Mouse (Mus musculus) heart, embryonic 10.5 days (tissue): ENCODE measurements around the gene Rnf213. TPM values are rescaled to one million over a fixed set of nuclear protein-coding genes. Genes with fewer than 3 reads are reported as not detected.

ENCODE experiments used
- DNase-seq: peaks from one replicate; pipeline ENCODE4 v3.0.0-alpha.2; 2017; ENCODE audit warnings: low spot score
- H3K27ac ChIP-seq: fragments of 300-500 bp; sonication (generic); 2 replicates; pipeline ENCODE4 v1.5.1; 2016; ENCODE audit warnings: mild to moderate bottlenecking
- H3K27me3 ChIP-seq: fragments of 300-500 bp; sonication (generic); 2 replicates; pipeline ENCODE4 v1.6.1; 2016; ENCODE audit warnings: mild to moderate bottlenecking; ENCODE audit not compliant: poor library complexity, insufficient read depth, severe bottlenecking
- H3K36me3 ChIP-seq: fragments of 300-500 bp; sonication (generic); 2 replicates; pipeline ENCODE4 v1.6.1; 2016; ENCODE audit warnings: mild to moderate bottlenecking, moderate library complexity
- H3K4me1 ChIP-seq: fragments of 300-500 bp; sonication (generic); 2 replicates; pipeline ENCODE4 v1.6.1; 2016; ENCODE audit warnings: mild to moderate bottlenecking
- H3K4me3 ChIP-seq: fragments of 300-500 bp; sonication (generic); 2 replicates; pipeline ENCODE4 v1.5.1; 2016; ENCODE audit warnings: mild to moderate bottlenecking, moderate library complexity
- H3K9me3 ChIP-seq: fragments of 300-500 bp; sonication (generic); 2 replicates; pipeline ENCODE4 v1.6.1; 2016; ENCODE audit warnings: mild to moderate bottlenecking, moderate library complexity
- WGBS: fragments of 180-500 bp; shearing (Covaris S2); methylation state at CpG from one replicate; pipeline ENCODE4 v1.1.7; 2016; 5-methylcytosine and 5-hydroxymethylcytosine counted together
- microRNA counts: library from miRNA; unstranded; fragments of <30 nt; microRNA quantifications from one replicate; lab custom pipeline; 2017
- microRNA-seq: library from miRNA; unstranded; fragments of <30 nt; microRNA quantifications from one replicate; pipeline ENCODE4, GENCODE M21; 2017
- polyA plus RNA-seq: library from polyadenylated mRNA; unstranded; fragments of >200 nt; fragmentation: Nextera tagmentation; extraction: Ambion mirVana; gene quantifications from 2 replicates; pipeline ENCODE4 v1.2.1, GENCODE M21; 2016

Gene Rnf213
- polyA plus RNA-seq, 1 experiment from 2014 or later: 9.5 TPM

DNA sequence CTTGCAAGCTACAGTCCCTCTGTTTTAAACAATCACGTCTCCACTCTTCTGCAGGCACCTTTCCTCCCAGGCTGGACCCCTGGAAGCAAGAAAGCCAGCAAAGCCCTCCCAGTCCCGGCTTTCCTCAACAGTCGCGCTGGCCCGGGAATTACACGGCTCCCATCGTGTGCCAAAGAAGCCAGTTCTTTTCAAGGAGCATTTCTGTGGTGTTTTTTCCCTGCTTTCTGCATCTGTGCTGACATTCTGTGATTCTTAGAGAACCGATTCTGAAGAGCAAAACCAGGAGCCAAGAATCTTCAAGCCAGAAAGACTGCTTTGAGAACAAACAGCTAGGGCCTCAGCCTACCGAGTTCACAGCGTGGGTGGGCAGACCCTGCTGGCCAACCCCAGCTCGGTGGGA, 136.0 kb downstream of the Rnf213 start:
- WGBS: 57% methylated on average over 11 of the region's 11 CpGs
- no peaks in the 10 kb centered on the region for H3K36me3 ChIP-seq
- no peak for DNase-seq

DNA sequence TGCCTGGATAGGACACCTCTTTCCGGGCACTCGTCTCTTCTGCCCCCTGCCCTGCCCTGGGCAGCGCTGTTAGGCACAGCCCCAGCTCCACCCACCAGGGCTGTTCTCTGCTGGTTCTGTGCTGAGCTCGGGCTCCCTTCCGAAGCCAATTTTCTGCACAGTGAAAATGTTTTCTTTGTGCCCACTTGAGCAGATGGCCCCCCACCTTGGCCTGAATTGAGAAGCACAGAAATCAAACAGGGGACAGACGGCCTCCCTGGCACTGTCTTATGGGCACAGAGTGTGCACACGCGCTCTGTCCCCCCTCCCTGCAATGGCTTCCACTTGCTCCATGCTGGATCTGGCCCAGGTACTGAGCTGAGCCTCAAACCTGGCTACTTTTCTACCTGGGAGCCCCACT, 139.6 kb downstream of the Rnf213 start:
- Histone ChIP-seq H3K27me3 (peaks cover 18% of the 10 kb centered on the region), H3K27ac (no peak overlapping the region), H3K4me3 (no peak overlapping the region), H3K4me1 (no peaks in the 10 kb centered on the region), H3K36me3 (no peaks in the 10 kb centered on the region), H3K9me3 (no peaks in the 10 kb centered on the region)
- no peak for DNase-seq
- WGBS: 80% methylated on average over 8 of the region's 8 CpGs

More for the DNA sequence above, 136.0 kb downstream of the Rnf213 start:
- Histone ChIP-seq H3K4me3 (no peak overlapping the region), H3K27ac (no peak overlapping the region), H3K9me3 (no peaks in the 10 kb centered on the region), H3K27me3 (peaks cover 13% of the 10 kb centered on the region), H3K4me1 (peaks cover 4% of the 10 kb centered on the region)

DNA sequence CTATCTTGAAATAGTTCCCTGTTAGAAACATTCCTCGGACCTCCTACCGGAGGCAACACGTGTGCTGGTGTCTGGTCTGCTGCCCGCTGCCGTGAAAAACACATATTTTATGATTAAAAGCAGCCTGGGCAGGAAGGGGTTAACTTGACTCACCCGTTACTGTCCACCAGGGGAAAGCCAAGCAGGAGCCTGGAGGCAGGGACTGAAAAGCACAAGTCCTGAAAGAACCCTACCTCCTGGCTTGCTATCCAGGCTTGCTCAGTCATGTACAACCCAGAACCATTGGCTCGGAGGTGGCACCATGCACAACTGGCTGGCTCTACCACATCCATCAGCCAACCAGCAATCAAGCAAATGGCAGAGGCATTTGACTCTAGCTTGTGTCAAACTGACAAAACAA, 140.8 kb downstream of the Rnf213 start:
- Histone ChIP-seq H3K27ac (no peak overlapping the region), H3K4me3 (no peak overlapping the region), H3K9me3 (no peaks in the 10 kb centered on the region), H3K27me3 (peaks cover 23% of the 10 kb centered on the region), H3K36me3 (no peaks in the 10 kb centered on the region), H3K4me1 (no peaks in the 10 kb centered on the region)
- DNase-seq: no peak
- 69% methylated on average over 7 of the region's 7 CpGs for WGBS

MicroRNAs within 50 kb of the gene (microRNA counts, 519-probe panel; counts per million panel counts)
- microRNA mmu-miR-1932 (lab: Ali Mortazavi, UCI): not detected

Small RNAs within 50 kb of the gene (microRNA-seq; reads per million reads assigned to microRNA genes)
- gene Mir1932: 1.3 reads per million

Other genes with a start within 250 kb of the Rnf213 start
- gene Tbc1d16, start 164.6 kb upstream of the Rnf213 start, polyA plus RNA-seq: 7.4 and 8.6 TPM in 2 replicates
- 4.6 and 9.3 TPM in 2 replicates for gene Ccdc40, start 164.5 kb upstream of the Rnf213 start, polyA plus RNA-seq
- 57.3 and 97.3 TPM in 2 replicates for gene Gaa, start 125.2 kb upstream of the Rnf213 start, polyA plus RNA-seq
- 366 and 405 TPM in 2 replicates for gene Eif4a3, start 93.0 kb upstream of the Rnf213 start, polyA plus RNA-seq
- 0.24 and 0.48 TPM in 2 replicates for gene Card14, start 85.3 kb upstream of the Rnf213 start, polyA plus RNA-seq
- 7.1 and 7.9 TPM in 2 replicates for gene Sgsh, start 37.6 kb upstream of the Rnf213 start, polyA plus RNA-seq
- gene Slc26a11, start 37.5 kb upstream of the Rnf213 start, polyA plus RNA-seq: 10.8 and 11.2 TPM in 2 replicates
- gene Endov, start 98.2 kb downstream of the Rnf213 start, polyA plus RNA-seq: 16.2 and 17.2 TPM in 2 replicates
- 0.49 and 0.88 TPM in 2 replicates for gene Nptx1, start 154.7 kb downstream of the Rnf213 start, polyA plus RNA-seq
- gene Rptor, start 209.8 kb downstream of the Rnf213 start, polyA plus RNA-seq: 11.8 and 15.6 TPM in 2 replicates